Mouse (Mus musculus): ENCODE measurements around the gene Vav2. TPM values are rescaled to one million over a fixed set of nuclear protein-coding genes. Genes with fewer than 3 reads are reported as not detected.

The Vav2 gene
- total RNA-seq, 2 experiments from 2014 or later = 11.2 to 11.6 TPM

DNA sequence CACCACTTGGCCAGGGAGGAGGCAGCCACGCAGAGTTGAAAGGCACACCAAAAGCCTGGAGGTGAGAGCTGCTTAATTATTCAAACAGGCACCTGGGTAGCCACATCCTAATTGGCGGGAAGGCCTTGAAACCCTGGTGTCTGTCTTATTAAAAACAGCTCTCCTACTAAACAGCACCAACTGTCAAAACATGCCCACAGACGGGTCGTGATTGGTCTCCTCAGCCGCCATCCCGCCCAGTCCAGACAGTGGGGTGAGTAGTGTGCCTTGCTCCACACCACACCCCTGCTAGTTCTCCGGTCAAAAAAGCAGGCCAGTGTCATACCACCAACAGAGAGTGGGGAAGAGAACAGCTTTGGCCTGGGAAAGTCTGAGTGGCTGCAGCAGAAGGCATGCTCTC is 100.5 kb downstream of the Vav2 start:
- no peak for DNase-seq (ENCODE audit: low spot score in 2 of 2)

DNA sequence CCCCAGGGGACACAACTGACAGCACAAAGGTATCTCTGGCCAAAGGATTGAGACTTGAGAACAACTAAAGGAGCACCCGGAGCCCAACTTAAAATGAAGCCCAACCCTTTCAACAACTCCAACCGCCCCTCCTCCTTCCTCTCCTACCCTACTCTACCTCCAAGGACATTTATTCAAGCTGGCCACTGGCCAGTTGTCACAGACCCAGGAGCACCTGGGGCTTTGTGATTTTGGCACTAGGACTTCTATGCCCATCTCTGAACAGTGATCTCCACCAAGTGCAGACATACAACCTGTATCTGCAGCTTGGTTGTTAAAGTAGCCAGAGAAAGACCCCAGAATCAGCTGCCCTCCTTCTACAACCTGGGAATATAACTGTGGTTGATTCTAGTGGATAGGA is 102.1 kb downstream of the Vav2 start:
- no peak for DNase-seq (ENCODE audit: low spot score in 2 of 2)

DNA sequence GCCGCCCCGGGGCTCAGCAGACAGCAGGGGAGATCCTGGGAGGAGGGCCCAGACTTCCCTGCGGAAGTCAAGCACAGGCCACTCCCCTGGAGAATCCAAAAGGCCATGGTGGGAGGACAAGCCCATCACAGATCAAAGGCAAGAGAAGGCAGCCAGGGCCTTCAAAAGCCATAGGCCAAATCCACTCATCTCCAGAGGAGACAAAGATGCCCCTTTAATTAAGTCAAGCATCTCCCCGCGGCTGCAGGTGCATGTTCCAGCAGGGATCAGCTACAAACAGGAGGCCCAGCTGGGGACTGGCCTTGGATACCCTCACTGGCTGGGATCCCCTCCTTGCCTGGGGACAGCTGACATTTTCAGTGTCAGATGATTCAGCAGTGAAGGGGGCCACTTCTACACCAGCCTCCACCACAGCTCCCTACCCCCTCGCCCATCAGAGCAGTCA is 105.4 kb downstream of the Vav2 start:
- no peak for DNase-seq (ENCODE audit: low spot score in 2 of 2)

DNA sequence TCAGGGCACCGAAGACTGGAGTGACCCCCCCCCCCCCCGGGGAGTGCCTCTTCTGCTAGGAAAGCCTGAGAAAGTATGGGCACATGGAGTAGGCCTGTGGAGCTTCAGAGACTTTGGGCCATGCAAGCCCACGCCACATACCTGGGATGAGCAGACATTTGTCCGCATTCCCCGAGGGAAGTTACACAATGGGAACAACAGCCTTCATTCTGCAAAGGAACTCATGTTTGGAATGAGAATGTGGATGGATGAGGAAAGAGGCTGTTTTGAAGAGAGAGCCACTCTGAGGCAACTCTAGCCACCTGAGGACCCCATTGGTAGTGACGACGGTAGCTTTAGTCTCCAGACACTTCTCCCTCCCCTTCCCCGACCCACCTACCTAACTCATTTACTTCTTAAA is 106.0 kb downstream of the Vav2 start:
- DNase-seq (ENCODE audit: low spot score in 2 of 2) = no peak

DNA sequence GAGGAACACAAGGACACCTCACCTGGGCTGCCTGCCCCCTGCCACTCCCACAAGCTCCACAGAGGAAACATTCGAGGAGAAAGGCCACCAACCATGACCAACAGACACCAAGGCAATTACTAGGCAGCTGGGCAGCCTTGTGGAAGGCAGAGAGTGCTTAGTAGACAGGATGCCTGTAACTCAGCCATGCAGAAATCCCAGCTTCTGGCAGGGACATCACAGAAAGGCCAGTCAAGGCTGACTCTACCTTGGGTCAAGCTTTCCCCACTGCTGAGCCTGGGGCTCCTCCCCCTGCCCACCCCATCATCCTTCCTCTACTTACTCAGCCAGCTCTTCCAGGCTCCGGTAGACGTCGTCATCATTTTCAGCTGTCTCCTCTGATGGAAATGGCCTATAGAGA is 108.2 kb downstream of the Vav2 start:
- no peak for DNase-seq (ENCODE audit: low spot score in 2 of 2)

DNA sequence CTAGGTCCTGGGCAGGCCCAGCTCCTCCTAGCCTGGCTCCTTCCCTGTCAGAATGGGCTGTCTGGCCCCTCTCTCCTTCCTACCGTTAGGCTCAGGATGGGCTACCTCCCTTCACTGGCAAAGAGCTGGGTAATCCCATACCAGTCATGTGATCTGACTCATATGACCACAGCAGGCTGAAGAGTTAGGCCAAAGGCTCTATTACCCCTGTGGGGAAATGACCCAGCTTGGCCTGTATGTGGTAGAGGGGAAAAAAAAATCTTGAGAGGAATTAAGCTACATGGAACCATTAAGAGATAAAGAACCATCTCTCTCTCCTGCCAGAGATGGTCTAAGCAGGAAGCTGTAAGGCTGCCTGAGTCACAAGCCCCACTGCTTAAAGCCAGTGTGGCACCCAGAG is 108.6 kb downstream of the Vav2 start:
- no peak for DNase-seq (ENCODE audit: low spot score in 2 of 2)

DNA sequence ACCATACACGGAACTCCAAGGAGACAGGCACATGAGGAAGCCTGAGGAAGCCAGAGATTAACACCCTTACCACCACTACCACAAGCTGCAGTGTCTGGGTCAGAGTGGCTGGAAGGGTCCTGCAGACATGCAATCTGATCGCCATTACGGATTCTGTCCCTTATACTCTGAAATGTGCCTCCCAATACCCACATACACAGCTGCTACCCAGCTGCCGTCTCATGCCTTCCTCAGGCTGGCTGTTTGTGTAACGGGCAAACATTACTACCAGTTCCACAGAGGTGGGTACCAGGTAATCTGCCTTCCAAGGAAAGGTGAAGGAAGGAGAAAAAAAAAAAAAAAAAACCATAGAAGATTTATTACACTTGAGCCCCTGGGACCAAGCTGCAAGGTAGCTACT is 110.7 kb downstream of the Vav2 start:
- no peak for DNase-seq (ENCODE audit: low spot score in 2 of 2)

DNA sequence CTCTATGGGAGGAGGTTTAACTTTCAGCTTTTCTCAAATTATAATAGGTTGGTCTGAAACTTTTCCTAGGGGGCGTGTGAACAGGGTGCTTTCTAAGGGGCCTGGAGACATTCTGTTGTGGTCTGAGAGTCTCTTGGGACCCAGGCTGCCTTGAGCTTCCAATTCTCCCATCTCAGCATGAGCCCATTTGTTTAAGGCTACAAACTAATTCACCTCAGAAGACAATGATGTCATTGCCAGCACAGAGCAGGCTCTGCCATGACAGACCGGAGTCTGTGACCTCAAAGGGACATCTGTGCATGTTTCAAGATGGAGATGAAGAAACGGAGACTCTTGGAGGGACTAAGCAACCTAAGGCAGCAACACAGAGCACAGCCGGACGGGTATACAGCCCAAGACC is 112.6 kb downstream of the Vav2 start:
- DNase-seq (ENCODE audit: low spot score in 2 of 2) = no peak

DNA sequence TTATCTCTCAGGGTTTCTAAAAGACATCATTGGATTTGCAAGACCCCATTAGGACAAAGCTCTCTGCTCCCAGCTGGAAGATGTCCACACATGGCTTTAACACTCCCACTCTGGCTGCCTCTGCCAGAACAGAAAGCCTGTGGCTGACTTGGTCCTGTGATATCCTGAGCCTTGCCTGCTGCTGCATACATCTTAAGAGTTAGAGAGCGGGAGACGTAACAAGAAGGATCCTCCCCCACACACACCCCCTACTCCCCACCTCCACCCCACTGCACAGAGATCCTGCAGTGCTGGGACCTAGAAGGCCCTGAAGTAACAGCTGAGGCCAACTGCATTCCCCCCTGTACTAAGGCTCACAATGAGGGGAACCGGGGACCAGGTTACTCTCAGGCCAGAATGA is 114.3 kb downstream of the Vav2 start:
- no peak for DNase-seq (ENCODE audit: low spot score in 2 of 2)

DNA sequence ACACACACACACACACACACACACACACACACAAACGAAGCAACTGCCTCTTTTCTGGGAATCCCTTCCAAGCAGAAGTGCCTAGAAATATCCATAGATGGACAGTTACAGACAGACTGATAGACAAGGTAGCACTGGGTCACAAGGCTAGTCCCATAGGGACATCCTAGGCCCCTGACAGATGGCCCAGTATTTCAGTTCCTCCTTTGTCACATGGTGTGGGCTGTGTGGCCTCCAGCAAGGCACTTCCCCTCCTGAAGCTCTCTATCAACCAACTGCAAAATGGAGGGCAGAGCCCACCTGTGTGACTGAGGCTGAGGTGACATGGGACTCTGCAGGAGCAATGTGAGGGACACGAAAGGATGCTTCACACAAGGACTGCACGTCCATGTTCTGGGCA is 115.2 kb downstream of the Vav2 start:
- DNase-seq (ENCODE audit: low spot score in 2 of 2) = no peak

DNA sequence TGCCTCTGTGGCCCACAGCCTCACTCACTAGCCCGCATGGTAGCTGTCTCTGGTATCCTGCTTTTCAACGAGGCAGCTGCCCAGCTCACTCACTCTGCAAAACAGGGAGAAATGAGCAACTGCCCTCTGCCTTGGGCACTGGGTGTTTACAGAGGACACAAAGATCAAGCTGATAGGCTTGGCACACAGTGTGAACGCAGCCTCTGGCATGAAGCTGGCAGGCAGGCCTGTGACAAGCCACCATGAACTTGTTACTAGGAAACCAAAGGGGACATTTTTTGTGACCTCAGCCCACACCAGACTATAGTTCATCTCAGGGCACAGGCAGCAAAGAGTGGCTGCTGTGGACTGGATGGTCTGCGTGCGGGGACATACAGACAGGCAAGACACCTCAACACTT is 115.9 kb downstream of the Vav2 start:
- DNase-seq (ENCODE audit: low spot score in 2 of 2) = no peak

DNA sequence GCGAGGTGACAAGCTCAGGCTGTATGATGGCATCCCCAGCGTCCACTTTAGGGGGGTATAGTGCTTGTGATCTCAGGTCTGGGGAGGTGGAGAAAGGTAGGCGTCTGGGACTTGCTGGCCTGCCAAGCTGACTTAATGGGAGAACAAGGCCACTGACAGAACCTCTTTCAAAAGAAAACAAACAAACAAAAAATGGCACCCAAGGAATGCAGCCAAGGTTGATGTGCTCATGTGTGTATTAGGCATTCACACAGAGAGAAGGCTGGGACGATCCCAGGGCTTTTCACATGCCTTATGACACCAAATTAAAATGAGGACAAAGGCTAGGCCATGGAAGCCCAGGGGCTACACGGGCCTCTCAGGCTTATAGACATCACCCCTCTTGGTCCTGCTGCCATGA is 116.6 kb downstream of the Vav2 start:
- no peak for DNase-seq (ENCODE audit: low spot score in 2 of 2)

DNA sequence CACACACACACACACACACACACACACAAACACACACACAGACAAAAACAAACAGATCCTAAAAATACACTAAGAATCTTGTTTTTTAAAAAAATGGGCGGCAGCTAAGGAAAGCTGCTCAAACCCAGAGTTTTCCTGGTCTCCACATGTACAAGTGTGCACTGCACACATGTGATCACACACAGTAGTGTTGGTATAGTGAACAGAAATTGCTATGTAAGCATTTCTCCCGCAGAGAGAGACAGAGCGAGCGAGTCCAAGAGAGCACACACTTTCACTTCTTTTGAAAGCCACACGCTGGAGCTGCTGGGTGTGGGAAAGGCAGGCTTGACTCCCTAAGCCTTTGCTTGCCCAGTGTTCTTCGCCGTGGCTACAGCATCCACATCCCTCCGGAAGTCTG is 120.2 kb downstream of the Vav2 start:
- DNase-seq (ENCODE audit: low spot score in 2 of 2) = no peak

DNA sequence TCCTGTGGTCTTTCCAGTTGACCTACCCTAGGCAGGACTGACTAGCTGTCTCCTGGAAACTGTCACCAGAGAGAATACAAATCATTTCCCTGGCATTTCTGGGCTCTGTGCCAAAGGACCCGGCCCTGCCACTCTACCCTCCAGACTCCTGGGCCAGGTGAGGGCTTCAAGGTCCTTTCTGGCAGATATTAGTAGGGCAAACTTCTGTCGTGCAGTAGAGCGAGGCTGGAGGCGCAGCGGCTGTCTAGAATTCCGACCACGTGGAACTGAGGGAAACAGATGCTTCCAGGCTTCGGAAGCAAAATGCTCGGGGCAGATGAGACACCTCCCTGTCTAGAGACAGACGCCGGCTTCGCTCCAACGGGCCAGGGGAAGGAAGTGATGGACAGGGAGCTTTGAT is 122.1 kb downstream of the Vav2 start:
- no peak for DNase-seq (ENCODE audit: low spot score in 2 of 2)

DNA sequence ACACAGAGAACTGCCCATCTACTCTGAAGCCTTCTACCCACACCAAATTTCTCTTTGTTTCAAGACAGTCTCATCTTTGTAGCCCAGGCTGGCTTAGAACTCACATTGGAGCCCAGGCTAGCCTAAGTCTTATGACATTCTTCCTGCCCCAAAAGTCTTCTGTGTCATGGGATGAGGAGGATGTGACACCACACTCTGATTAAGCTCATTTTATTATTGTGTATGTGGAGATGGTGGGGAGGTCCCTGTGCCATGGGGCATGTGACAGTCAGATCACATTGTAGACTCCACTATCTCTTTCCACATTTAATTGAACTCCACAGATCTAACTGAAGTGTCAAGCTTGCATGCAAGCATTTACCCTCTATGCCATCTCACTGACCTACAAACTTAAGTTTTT is 122.8 kb downstream of the Vav2 start:
- no peak for DNase-seq (ENCODE audit: low spot score in 2 of 2)

DNA sequence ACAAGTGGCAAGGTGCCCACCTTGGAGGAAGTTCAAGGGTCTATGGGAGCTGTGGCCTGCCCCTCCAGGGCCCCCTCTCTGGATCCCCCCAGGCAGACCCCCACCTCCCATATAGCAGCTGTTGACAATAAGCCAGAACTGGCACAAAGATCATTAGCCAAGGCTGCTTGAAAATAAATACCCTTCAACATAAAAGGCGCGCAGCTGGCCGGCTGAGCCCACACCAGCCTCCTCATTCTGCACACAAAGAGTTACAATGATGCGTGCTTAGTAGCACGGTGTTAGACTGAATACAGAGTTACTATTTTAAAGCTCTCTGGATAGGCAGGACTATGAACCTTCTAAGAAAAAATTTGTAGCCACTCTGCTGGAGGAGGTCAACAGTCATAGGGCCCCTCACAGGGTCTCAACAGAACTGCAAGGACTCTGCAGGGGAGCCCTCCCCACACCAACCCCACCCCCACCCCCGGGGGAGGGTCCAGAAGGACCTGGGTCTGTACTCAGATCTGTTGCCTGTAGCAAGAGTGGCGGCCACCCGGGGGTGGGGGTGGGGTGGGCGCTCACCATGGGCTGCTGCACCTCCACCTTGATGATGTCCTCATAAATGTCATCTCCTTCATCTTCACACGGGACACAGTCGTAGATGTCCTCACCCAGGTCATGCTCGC is 125.3 kb downstream of the Vav2 start:
- no peak for DNase-seq (ENCODE audit: low spot score in 2 of 2)

DNA sequence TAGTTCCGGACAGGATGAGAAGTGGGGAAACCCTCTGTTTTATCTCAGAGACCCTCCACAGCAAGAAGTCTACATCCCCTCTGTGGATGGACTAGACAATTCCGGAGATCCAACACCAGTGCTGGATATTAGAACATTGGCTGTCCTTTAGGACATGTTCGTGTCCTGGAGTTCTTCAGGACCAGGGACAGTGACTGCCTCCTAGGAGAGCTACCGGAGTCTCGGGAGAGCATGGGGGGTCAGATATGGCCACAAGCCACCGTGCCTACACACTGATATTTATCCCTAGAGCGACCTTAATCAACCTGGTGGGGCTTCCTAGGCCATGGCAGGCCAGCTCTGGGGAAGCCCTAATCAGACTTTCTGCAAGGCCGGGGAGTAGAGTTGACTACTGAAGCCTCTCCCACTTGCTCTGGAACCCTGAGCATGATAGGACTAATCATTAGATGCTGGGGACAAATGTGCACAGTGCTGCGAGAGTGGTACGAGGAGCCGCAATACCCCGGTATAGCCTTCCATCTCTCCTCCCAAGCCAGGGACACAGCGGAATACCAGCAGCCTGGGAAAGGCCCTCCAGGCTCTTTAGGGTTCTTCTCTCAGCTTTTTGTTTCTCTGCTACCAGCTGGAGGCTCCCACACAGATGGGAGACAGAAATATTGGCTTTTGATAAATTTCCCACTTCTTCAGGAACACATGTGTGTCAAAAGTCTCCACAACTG is 125.9 kb downstream of the Vav2 start:
- no peak for DNase-seq (ENCODE audit: low spot score in 2 of 2)

DNA sequence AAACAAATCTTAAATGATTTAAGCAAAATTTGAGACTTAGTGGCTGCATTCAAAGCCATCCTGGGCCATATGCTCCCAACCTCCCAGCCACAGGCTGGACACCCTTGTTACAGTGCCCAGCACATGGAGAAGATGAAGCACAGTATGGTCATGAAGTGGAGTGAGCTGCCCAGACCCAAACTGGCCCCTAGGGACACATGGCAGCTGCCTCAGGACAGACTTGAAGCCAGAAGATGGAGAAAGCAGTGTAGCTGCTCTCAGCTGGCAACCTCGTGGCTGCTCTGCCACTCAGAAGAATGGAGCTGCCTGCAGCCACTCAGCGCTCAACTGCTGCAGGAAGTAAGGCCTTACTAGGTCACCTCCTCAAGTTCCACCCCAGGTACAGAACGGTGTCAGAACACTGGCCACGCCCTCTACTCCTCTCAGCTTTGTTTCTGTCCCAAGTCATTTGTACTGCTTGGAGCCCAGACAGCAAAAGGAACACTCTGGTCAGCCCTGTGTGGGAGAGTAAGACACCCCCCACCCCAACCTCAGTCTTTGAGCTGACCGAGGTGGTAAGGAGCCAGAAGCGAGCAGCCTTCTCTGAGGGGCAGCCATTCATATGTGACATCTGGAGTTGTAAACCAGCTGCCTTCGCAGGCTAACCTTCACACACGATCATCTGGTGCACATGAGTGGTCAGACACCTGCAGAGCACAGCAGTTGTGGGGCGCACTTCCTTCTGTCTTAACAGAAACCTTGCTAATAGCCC is 130.0 kb downstream of the Vav2 start:
- no peak for DNase-seq (ENCODE audit: low spot score in 2 of 2)

DNA sequence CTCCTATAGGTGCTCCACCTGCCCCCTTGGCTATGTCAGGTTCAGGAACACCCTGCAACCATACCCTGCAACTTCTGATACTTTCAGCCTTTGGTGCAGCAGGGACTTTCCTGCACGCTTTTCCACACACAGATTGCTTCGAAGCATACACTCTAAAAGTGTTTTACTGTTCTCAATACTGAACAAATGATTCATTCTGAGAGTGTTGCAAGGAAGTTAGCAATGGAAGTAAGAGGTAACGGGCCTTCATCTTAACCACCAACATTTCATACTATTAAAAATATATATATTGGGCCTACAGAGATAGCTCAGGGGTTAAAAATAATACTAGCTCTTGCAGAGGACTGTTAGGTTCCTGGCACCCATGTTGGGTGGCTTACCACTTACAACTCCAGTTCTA is 132.1 kb downstream of the Vav2 start:
- DNase-seq (ENCODE audit: low spot score in 2 of 2) = no peak

DNA sequence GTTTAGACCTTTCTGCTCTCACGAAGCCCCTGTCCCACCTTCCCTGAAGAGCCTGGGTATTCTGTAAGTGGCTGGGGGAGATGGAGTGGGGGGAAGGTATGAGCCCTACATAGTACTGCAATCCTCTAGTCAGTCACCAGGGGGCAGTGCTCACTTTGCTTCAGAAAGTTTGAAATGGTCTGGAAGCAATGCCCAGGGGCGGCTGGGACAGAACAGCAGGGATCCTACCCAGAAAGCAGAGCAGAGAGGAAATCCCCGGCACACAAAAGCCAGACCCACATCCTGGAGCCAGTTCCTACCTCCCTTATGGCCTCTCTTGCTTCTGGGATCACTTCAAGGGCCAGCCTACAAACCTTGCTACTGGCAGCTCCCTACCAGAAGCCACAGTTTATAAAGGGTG is 137.8 kb downstream of the Vav2 start:
- DNase-seq (ENCODE audit: low spot score in 2 of 2) = peak; percentile 68 to 86

DNA sequence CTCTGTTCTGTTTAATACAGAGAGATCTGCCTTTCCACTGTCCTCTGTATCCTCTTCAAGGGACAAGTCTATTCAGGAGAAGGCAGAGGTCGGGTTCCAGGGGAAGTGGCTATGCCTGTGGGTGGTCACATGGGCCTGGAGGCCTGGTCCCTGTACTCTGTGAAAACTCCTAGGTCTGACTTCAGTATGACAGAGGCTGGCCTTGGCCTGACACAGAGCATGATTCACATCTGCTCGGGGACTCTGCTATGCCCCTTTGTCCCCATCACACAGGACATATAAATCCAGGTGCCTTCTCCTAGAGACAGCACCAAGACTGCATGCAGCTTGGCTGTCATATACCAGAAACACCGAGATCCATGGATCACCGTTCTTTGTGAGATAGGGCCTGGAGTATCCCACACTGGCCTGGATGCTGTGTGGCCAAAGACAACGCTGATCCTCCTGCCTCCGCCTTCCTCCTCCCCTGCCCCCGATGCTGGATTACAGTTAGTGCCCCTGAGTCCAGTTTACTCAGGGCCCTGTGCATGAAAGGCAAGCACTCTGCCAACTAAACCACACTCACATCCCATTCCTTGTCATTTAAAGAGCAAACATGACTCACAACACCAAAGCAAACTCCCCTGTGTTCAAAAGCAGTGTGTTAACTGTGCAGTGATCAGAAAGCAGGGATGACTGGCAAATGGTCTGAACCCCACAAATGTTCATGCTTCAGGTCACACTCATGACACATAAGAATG is 139.7 kb downstream of the Vav2 start:
- no peak for DNase-seq (ENCODE audit: low spot score in 2 of 2)

DNA sequence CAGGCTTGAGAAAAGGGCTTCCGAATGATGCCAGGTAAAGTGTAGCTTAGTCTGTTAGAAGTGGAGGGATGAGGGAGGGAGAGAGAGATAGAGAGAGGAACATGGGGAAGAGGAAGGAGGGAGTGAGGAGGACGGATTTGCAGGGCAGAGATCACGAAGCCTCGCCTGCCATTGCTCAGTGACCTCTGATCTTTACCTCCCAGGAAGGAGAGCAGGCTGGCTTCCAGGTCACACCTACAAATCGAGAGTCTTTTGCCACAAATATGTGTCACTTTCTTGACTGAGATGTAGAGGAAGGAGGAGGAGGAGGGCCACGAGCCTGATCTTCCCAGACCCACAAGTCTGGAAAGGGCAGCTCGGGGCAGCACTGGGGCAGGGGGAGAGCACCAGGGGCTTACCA is 142.4 kb downstream of the Vav2 start:
- DNase-seq (ENCODE audit: low spot score in 2 of 2) = no peak

Measured in gastrocnemius, postnatal 4 days (tissue).